Mouse (Mus musculus): ENCODE data around the gene Ebf3. TPM values are rescaled to one million over a fixed set of nuclear protein-coding genes. Genes with fewer than 3 reads are reported as not detected.

The Ebf3 gene
- polyA plus RNA-seq, 1 experiment, result 8.1 TPM

DNA sequence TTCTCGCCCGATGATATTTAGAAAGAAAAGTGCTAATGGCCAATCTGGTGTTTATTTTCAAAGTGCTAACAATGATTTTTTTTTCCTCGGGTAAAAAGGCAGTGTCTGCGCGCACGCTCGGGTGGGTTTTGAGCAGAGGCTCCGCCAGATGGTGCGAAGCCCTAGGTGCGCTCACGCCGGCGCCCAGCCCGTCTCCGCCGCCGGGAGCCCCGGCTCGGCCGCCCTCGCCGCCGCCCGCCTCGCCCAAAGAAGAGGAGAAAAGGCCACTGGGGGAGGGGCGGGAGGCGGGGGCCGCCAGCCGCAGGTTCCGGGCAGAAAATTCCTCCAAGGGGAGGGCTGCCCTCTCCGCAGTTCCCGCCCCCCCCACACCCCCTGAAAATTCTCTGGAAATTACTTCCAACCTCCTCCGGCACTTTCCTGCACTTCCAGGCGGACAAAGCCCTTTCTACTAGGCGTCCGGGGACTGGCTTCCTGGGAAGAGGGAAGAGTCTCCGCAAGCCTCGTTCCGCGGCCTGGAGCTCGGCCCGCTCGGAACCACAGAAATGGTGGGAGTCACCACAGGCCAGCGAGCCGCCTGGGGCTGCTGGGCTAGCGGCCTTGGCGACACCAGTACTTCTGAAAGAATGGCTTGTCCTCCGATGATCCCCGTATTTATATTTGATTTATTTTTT, 4.0 kb downstream of the Ebf3 start:
- no peaks in the 10 kb centered on the region for H3K27me3 ChIP-seq (ENCODE audit: control insufficient read depth, insufficient read depth, insufficient read length)
- H3K79me3 ChIP-seq (ENCODE audit: low read depth), result peaks cover 29% of the 10 kb centered on the region
- peaks cover 9% of the 10 kb centered on the region for H3K36me3 ChIP-seq (ENCODE audit: control insufficient read depth, insufficient read depth)
- peak overlapping the region; percentile 98 for H3ac ChIP-seq (ENCODE audit: control insufficient read depth, insufficient read length, low read depth)
- TF ChIP-seq FOSL1 (IDR thresholded peaks at IDR 0.05; ENCODE audit: insufficient read depth, low read length, poor library complexity, severe bottlenecking), result no peak
- TF ChIP-seq MYOG (IDR thresholded peaks at IDR 0.05; ENCODE audit: control insufficient read depth, extremely low read depth, insufficient read length), result no peak
- TF ChIP-seq MAX (IDR thresholded peaks at IDR 0.05), result peak; percentile 9
- no peak for TF ChIP-seq MYOD1 (IDR thresholded peaks at IDR 0.05; ENCODE audit: control insufficient read depth, insufficient read length, low read depth)
- peak overlapping the region; percentile 39 for H3K4me3 ChIP-seq (ENCODE audit: insufficient read depth, poor library complexity, severe bottlenecking)
- H3K79me2 ChIP-seq (ENCODE audit: control insufficient read depth, insufficient read depth), result peaks cover 60% of the 10 kb centered on the region

DNA sequence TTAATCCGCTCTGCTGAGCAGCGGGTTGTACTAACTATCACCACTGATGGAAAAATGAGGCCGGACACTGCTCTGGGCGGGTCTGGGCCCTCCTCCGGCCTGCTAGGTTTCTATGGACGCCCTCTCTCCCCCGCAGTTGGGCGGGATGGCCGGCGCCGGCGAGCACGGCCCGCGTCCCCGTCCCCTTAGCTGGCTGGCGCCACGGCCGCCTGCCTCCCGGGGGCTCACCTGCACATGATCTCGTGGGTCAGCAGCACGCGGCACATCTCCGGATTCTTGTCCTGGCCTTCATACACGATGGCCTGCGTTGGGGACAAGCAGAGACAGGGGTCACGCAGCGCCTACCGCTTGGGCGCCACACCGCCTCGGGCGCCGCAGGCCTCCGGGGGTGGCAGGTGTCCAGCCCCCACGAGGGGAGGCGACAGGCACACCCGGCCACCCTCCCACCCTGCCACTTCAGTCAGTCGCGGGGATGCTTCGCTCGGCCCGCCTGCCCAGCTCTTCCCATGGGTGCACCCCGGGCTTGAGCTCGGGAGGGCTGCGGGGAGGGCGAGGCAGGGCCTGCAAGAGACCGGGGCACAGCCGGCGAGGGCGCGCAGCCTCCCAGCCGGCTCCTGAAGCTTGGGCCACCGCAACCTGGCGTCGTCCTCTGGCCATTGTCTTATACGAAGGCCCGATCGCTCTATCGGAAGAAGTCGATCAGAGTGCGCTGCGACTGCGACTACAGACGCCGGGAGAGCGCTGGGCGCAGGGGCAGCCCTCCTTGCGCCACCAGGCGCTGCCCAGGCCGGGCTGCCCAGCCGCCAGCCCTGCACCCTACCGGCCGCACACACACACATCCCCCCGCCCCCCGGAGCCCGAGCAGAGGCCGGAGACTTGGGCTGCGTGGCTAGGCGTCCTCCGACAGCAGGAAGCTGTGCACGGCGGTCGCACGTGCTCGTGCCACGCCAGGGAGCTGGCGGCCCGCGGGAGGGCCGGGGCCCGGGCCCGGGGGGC, 4.9 kb downstream of the Ebf3 start:
- Histone ChIP-seq H3K4me3 (ENCODE audit: insufficient read depth, poor library complexity, severe bottlenecking) (peak overlapping the region; percentile 39), H3K79me3 (ENCODE audit: low read depth) (peaks cover 29% of the 10 kb centered on the region), H3K27me3 (ENCODE audit: control insufficient read depth, insufficient read depth, insufficient read length) (no peaks in the 10 kb centered on the region), H3K36me3 (ENCODE audit: control insufficient read depth, insufficient read depth) (peaks cover 9% of the 10 kb centered on the region), H3K79me2 (ENCODE audit: control insufficient read depth, insufficient read depth) (peaks cover 60% of the 10 kb centered on the region), H3ac (ENCODE audit: control insufficient read depth, insufficient read length, low read depth) (peak overlapping the region; percentile 98)
- TF ChIP-seq FOSL1 (IDR thresholded peaks at IDR 0.05; ENCODE audit: insufficient read depth, low read length, poor library complexity, severe bottlenecking) (no peak), MAX (IDR thresholded peaks at IDR 0.05) (peak; percentile 55)

DNA sequence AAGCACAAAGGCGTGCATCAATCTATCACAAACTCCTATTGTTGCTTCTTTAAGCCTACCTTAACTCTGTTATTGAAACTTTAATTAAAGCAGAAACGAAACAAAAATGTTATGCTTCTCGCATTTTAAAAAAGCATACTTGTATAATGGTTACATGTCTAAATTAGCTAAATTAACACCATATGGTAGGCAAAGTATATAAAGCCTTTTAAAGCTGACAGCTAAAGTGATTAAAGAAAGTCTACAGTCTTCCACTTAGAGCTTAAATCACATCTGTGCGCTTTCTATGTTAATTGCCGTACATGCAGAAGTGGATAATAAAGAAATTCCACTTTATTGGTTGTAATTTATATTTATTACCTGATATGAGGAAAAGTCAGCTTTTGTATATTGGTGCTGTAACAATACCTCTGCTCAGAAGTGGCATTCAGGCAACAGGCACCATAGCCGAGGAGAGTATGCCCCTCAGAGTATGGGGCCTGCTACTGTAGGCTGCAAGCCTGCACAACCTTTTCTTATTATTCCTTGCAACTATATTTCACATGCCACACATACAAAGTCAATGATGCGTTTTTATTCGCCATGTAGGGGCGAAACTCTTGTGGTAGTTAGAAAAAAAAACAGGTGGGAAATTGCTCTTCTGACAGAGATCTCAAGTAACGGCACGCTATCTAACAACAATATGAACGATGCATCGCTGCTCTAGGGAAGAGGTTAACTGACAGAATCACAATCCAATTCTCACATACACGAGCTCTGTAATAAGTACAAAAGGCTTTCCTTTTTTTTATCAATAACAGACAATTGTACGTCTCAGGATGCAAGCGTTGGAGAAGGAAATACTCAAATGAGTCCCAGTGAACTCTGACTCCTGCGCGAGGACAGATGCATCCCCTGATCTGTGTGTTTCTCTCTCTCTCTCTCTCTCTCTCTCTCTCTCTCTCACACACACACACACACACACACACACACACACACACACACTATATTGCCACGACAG, 5.9 kb downstream of the Ebf3 start:
- Histone ChIP-seq H3K79me3 (ENCODE audit: low read depth) (peaks cover 31% of the 10 kb centered on the region), H3K4me3 (ENCODE audit: insufficient read depth, poor library complexity, severe bottlenecking) (peak overlapping the region; percentile 39), H3ac (ENCODE audit: control insufficient read depth, insufficient read length, low read depth) (peak overlapping the region; percentile 98), H3K36me3 (ENCODE audit: control insufficient read depth, insufficient read depth) (peaks cover 9% of the 10 kb centered on the region), H3K79me2 (ENCODE audit: control insufficient read depth, insufficient read depth) (peaks cover 55% of the 10 kb centered on the region), H3K27me3 (ENCODE audit: control insufficient read depth, insufficient read depth, insufficient read length) (no peaks in the 10 kb centered on the region)
- TF ChIP-seq MAX (IDR thresholded peaks at IDR 0.05), result no peak
- no peak for TF ChIP-seq USF1 (IDR thresholded peaks at IDR 0.05; ENCODE audit: low read depth)
- no peak for TF ChIP-seq MYOG (IDR thresholded peaks at IDR 0.05; ENCODE audit: control insufficient read depth, extremely low read depth, insufficient read length)
- no peak for TF ChIP-seq CTCF (IDR thresholded peaks at IDR 0.05; ENCODE audit: control insufficient read depth, insufficient read depth, insufficient read length)

DNA sequence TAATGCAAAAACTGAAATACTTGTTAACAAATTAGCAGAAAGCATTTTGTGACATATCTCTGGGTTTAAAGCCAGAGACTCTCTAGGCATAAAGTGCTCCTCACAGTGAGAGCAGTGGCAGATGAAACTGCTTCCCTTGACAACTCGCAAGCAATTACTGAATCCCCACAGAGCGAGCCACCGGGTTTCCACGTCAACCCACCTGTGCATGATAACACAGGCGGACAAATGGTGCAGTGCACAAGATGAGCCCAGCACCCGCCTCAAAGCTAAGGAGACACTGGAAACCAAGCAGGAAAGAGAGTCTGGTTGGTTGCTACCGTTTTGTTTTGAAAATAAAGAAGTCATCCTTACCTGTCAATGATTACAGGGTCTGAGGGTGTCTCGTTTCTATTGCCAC, 7.1 kb downstream of the Ebf3 start:
- Histone ChIP-seq H3K4me3 (ENCODE audit: insufficient read depth, poor library complexity, severe bottlenecking) (no peak overlapping the region), H3K79me2 (ENCODE audit: control insufficient read depth, insufficient read depth) (peaks cover 53% of the 10 kb centered on the region), H3K36me3 (ENCODE audit: control insufficient read depth, insufficient read depth) (peaks cover 9% of the 10 kb centered on the region), H3K27me3 (ENCODE audit: control insufficient read depth, insufficient read depth, insufficient read length) (no peaks in the 10 kb centered on the region), H3ac (ENCODE audit: control insufficient read depth, insufficient read length, low read depth) (no peak overlapping the region), H3K79me3 (ENCODE audit: low read depth) (peaks cover 25% of the 10 kb centered on the region)
- no peak for TF ChIP-seq MYOD1 (IDR thresholded peaks at IDR 0.05; ENCODE audit: control insufficient read depth, insufficient read length, low read depth)
- no peak for TF ChIP-seq MYOG (IDR thresholded peaks at IDR 0.05; ENCODE audit: control insufficient read depth, extremely low read depth, insufficient read length)
- no peak for TF ChIP-seq MAX (IDR thresholded peaks at IDR 0.05)
- TF ChIP-seq CTCF (IDR thresholded peaks at IDR 0.05; ENCODE audit: control insufficient read depth, insufficient read depth, insufficient read length), result no peak
- no peak for TF ChIP-seq USF1 (IDR thresholded peaks at IDR 0.05; ENCODE audit: low read depth)
- TF ChIP-seq CEBPB (IDR thresholded peaks at IDR 0.05; ENCODE audit: low read depth), result no peak
- no peak for TF ChIP-seq FOSL1 (IDR thresholded peaks at IDR 0.05; ENCODE audit: insufficient read depth, low read length, poor library complexity, severe bottlenecking)

DNA sequence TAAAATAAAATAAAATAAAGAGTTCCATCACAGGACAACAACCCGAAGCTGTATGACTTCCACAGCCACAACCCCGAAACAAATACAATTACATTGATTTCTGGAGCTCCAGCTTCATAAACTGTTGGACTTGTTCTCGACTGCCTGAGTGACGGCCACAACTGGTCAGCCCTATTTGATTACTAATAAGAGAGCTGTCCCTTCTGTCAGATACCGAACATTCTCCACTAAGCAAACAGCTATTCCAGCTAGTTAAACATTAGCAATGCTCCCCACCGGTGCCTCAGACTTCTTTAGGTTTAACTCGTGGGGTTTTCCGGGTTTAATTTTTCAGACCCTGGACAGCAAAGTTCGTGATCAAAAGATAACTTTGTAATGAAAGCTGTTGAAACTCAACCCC, 8.1 kb downstream of the Ebf3 start:
- peaks cover 25% of the 10 kb centered on the region for H3K79me3 ChIP-seq (ENCODE audit: low read depth)
- peaks cover 11% of the 10 kb centered on the region for H3K36me3 ChIP-seq (ENCODE audit: control insufficient read depth, insufficient read depth)
- H3K79me2 ChIP-seq (ENCODE audit: control insufficient read depth, insufficient read depth), result peaks cover 53% of the 10 kb centered on the region
- H3K27me3 ChIP-seq (ENCODE audit: control insufficient read depth, insufficient read depth, insufficient read length), result no peaks in the 10 kb centered on the region
- TF ChIP-seq MYOD1 (IDR thresholded peaks at IDR 0.05; ENCODE audit: control insufficient read depth, insufficient read length, low read depth) (peak; percentile 93), MYOG (IDR thresholded peaks at IDR 0.05; ENCODE audit: control insufficient read depth, extremely low read depth, insufficient read length) (no peak), MAX (IDR thresholded peaks at IDR 0.05) (no peak), FOSL1 (IDR thresholded peaks at IDR 0.05; ENCODE audit: insufficient read depth, low read length, poor library complexity, severe bottlenecking) (no peak), USF1 (IDR thresholded peaks at IDR 0.05; ENCODE audit: low read depth) (no peak)
- no peak overlapping the region for H3ac ChIP-seq (ENCODE audit: control insufficient read depth, insufficient read length, low read depth)
- no peak overlapping the region for H3K4me3 ChIP-seq (ENCODE audit: insufficient read depth, poor library complexity, severe bottlenecking)

Data from C2C12 (cell line).